Mouse (Mus musculus) E14TG2a.4 (cell line): ENCODE measurements around the gene Slc22a23.

ENCODE experiments used
- CTCF ChIP-seq: conservative IDR thresholded peaks from 2 replicates; pipeline ENCODE4 v1.5.1; 2014; ENCODE audit warnings: low read length
- POU5F1 ChIP-seq: IDR thresholded peaks from 2 replicates; pipeline ENCODE4 v1.6.1; 2014; ENCODE audit warnings: low read length, borderline replicate concordance

- TF ChIP-seq CTCF = no peak
- TF ChIP-seq POU5F1 = no peak
These were observed 41.5 kb downstream of the Slc22a23 start for GRCm38 (mm10) chr13:34303386-34304016.
